Mouse (Mus musculus) brain, adult 10 weeks (tissue): ENCODE results near the gene Klra2. TPM values are rescaled to one million over a fixed set of nuclear protein-coding genes. Genes with fewer than 3 reads are reported as not detected.

Experiments
- polyA plus RNA-seq: library from polyadenylated mRNA; stranded (reverse); fragments of 350-450 nt; fragmentation: Illumina TruSeq; extraction: RNeasy Lipid Tissue Mini Kit (QIAGEN cat#74804); gene quantifications from one replicate; pipeline ENCODE4 v1.2.3, GENCODE M21; 2015; ENCODE audit warnings: low read depth, low replicate concordance

Gene Klra2
- polyA plus RNA-seq: not detected

GRCm38 (mm10) chr6:131247206-131247605 is at the start of gene Klra2:
Klra2 (minus strand) TSS chr6:131247362.

DNA sequence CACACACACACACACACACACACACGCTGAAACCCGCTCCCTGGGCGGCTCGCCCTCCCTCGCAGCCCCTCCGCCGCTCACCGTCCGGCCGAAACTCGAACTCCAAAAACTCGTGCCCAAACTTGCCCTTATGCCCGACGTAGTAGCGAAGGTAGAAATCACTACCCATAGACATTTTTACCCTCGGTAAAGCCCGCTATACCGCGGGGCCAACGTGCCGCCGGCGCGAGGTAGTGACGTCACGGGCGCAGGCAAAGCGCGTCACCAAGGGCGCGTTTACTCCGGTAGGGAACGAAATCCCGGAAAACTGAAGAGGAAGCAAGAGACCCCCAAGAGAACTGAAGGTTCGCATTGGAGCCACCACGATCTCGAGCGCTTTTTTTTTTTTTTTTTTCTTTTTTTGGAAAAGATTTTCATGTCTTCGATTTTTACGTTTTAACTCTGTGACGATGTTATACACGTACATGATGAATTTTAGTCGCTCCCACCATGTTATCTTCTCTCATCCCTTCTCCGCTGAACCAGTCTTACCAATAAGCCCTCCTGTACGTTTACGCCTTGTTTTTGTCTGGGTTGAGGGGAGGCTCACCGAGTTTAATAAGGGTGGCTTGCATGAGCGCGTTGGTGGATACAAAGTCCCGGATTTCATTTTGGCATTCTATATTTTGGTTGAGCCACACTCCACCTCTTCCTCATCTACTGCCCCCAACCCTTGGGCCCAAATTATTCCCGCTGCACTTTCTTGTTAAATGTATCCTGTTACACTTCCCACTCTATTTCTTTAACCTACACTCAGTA is 46.0 kb upstream of the Klra2 start, which contains the start of gene Magohb:
Gene Magohb, minus strand, starts transcription at position 254 of the 798 bp plus-strand sequence.

Other genes with a start within 250 kb of the Klra2 start
- 12.4 TPM for gene Magohb, start 45.9 kb upstream of the Klra2 start, polyA plus RNA-seq
- 0.46 TPM for gene Styk1, start 106.2 kb upstream of the Klra2 start, polyA plus RNA-seq
- gene Ybx3, start 141.1 kb upstream of the Klra2 start, polyA plus RNA-seq: 33.9 TPM
- gene 5430401F13Rik, start 239.0 kb upstream of the Klra2 start, polyA plus RNA-seq: not detected
- gene Gm6619, start 239.0 kb upstream of the Klra2 start, polyA plus RNA-seq: not detected